Mouse (Mus musculus) stomach, embryonic 16.5 days (tissue): ENCODE data around the gene Gatd1. TPM values are rescaled to one million over a fixed set of nuclear protein-coding genes. Genes with fewer than 3 reads are reported as not detected.
A peak's percentile ranks its signal among the peaks of the same experiment; 100 is the strongest.

Experiments
- ATAC-seq: fragments of 200-750 bp; cut with Nextera tagmentation; 2 replicates; pipeline ENCODE4 v1.8.0; 2017; ENCODE audit warnings: moderate number of reproducible peaks, moderate TSS enrichment; ENCODE audit not compliant: insufficient read depth, low FRiP score
- H3K27ac ChIP-seq: fragments of 300-500 bp; sonication (generic); 2 replicates; pipeline ENCODE4 v1.5.1; 2014; ENCODE audit warnings: low read length
- H3K27me3 ChIP-seq: fragments of 300-500 bp; sonication (generic); 2 replicates; pipeline ENCODE4 v1.6.1; 2014; ENCODE audit warnings: low read length, control low read depth, mixed read lengths; ENCODE audit not compliant: control insufficient read depth, insufficient read depth
- H3K36me3 ChIP-seq: fragments of 300-500 bp; sonication (generic); 2 replicates; pipeline ENCODE4 v1.6.1; 2014; ENCODE audit warnings: low read length; ENCODE audit not compliant: control insufficient read depth, insufficient read depth
- H3K4me1 ChIP-seq: fragments of 300-500 bp; sonication (generic); 2 replicates; pipeline ENCODE4 v1.6.1; 2014; ENCODE audit warnings: low read length, control low read depth, mixed read lengths; ENCODE audit not compliant: control insufficient read depth, insufficient read depth
- H3K4me2 ChIP-seq: fragments of 300-500 bp; sonication (generic); 2 replicates; pipeline ENCODE4 v1.6.1; 2014; ENCODE audit warnings: low read depth, low read length, mixed read lengths
- H3K4me3 ChIP-seq: fragments of 300-500 bp; sonication (generic); replicated peaks from 2 replicates; pipeline ENCODE4 v1.5.1; 2014; ENCODE audit warnings: mild to moderate bottlenecking, low read length
- H3K9ac ChIP-seq: fragments of 300-500 bp; sonication (generic); 2 replicates; pipeline ENCODE4 v1.6.1; 2014; ENCODE audit warnings: low read length
- H3K9me3 ChIP-seq: fragments of 300-500 bp; sonication (generic); replicated peaks from 2 replicates; pipeline ENCODE4 v1.6.1; 2016; ENCODE audit warnings: low read length, control low read depth; ENCODE audit not compliant: control insufficient read depth
- WGBS: fragments of 180-500 bp; shearing (Covaris S2); extraction: QIAGEN DNeasy Blood & Tissue Kit; methylation state at CpG from one replicate; pipeline ENCODE4 v1.1.7; 2014; 5-methylcytosine and 5-hydroxymethylcytosine counted together
- polyA plus RNA-seq: library from polyadenylated mRNA; unstranded; fragments of >200 nt; fragmentation: Nextera tagmentation; extraction: Ambion mirVana; gene quantifications from 2 replicates; pipeline ENCODE4 v1.2.1, GENCODE M21; 2015

Gene Gatd1
- polyA plus RNA-seq, 1 experiment from 2014 or later: 45.8 TPM

DNA sequence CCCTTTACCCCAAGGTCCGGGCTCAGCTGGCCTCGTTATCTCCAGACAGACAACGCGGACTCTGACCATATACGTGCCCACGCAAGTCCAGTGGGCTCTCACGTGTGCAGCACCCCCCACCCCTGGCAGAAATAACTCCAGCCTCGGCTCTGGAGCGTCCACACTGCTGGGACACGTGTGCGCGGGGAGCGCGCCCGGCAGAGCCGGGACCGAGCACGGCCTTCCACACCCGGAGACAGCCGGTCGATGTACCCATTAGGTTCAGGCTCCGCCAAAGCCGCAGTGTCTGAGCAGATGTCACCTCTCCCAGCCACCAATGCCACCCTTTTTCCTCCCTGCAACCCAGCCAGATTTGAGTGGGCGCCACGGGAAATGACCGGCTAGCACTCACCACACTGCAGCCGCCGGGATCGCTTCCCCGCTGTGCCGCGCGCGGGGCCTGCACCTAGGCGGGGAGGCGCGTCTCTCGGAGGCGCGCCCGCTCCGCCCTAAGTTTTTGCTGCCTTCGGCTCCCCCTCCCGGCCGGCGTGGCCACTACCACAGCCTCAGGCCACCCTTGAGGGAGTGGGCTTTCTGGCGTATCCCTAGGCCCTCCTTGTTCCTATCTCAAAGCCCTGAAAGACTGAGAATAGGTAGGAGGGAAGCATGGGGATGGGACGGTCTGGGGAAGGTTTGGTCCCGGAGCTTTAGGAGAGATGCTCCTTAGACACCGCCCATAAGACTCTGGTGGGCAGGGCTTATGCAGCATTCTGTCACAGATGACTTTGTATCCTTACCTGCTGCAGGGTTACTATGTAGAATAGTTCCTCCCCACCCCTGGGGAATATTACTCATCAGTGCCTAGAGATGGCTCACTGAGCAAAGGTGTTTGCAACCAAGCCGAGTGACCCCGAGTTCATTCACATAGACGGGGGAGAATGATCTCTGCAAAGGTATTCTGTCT lies 23.5 kb upstream of the Gatd1 start, which contains the start of gene Slc25a22:
Gene Slc25a22 (minus strand): TSS at position 715 of the 943 bp plus-strand sequence.
- Histone ChIP-seq H3K36me3 (no peaks in the 10 kb centered on the region), H3K4me1 (peaks cover 35% of the 10 kb centered on the region), H3K4me3 (peak within 1 kb of the TSS; percentile 70), H3K27me3 (no peaks in the 10 kb centered on the region), H3K27ac (peak within 1 kb of the TSS; percentile 54; the same call in 1 of the 2 replicates), H3K9me3 (no peaks in the 10 kb centered on the region), H3K9ac (peak within 1 kb of the TSS; percentile 82), H3K4me2 (peak within 1 kb of the TSS; percentile 90)
- ATAC-seq: peak; percentile 80
- 6% methylated on average over 53 of the region's 53 CpGs for WGBS

DNA sequence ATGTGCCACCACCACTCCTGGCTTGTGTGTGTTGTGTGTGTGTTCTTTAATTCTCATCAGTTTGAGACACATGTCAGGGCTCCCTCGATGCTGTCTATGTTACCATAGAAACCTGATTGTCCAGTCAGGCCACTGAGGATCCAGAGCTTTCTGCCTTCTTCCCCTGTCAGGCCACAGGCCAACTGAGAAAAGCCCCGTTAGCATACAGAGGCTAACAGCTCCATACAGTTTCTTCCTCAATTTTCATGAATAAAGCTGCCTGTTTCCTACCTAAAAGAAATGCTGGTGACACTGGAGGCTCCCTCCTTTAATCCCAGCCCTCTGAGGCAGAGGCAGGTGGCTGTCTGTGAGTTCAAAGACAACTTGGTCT lies 22.6 kb upstream of the Gatd1 start:
- ATAC-seq: no peak
- Histone ChIP-seq H3K4me1 (peaks cover 30% of the 10 kb centered on the region), H3K9me3 (no peaks in the 10 kb centered on the region), H3K9ac (peak overlapping the region; percentile 82), H3K4me2 (peak overlapping the region; percentile 90), H3K36me3 (no peaks in the 10 kb centered on the region), H3K27ac (no peak overlapping the region), H3K27me3 (no peaks in the 10 kb centered on the region), H3K4me3 (peak overlapping the region; percentile 70; the same call in 1 of the 2 replicates)
- WGBS: 63% methylated on average over 2 of the region's 2 CpGs

DNA sequence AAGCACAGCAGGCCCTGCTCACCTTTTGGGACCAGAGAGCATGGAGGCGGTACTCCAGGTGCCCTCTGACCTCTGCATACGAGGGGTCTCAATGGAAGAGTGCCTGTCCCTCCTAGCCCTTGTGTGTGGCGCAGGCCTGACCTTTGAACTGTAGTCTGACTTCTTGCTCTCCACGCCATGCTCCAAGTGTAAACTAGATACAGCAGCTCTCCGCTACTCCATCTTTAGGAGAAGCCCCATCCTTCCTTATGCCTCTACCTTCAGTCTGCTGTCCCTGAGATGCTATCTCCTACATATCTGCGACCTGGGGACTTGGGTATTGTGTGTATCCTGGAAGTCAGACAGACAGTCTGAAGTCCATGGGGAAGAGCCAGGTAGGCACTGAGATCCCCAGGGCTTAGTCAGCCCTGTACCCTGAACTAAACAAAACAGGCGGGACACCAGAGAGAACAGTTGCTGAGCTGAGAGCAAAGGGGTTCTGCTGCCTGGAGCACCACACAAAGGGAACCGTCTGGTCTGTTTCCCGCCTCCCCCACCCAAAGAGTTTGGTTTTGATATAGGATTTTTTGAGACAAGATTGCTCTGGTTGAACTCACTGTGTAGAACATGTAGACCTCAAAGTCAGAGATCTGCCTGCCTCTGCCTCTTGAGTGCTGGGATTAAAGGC lies 22.1 kb upstream of the Gatd1 start:
- no peak overlapping the region for H3K27ac ChIP-seq
- peak overlapping the region; percentile 67 for H3K4me2 ChIP-seq
- no peaks in the 10 kb centered on the region for H3K9me3 ChIP-seq
- no peaks in the 10 kb centered on the region for H3K27me3 ChIP-seq
- H3K9ac ChIP-seq: no peak overlapping the region
- H3K36me3 ChIP-seq: no peaks in the 10 kb centered on the region
- peaks cover 29% of the 10 kb centered on the region for H3K4me1 ChIP-seq
- no peak for ATAC-seq
- WGBS: 80% methylated on average over 9 of the region's 9 CpGs
- no peak overlapping the region for H3K4me3 ChIP-seq

- peaks cover 24% of the 10 kb centered on the region for H3K4me1 ChIP-seq
- H3K9me3 ChIP-seq: no peaks in the 10 kb centered on the region
- 3% methylated on average over 17 of the region's 17 CpGs for WGBS
- no peaks in the 10 kb centered on the region for H3K36me3 ChIP-seq
- no peaks in the 10 kb centered on the region for H3K27me3 ChIP-seq
- peak overlapping the region; percentile 67 for H3K4me2 ChIP-seq
- peak; percentile 31; the same call in 1 of the 2 replicates for ATAC-seq
- peak overlapping the region; percentile 74 for H3K9ac ChIP-seq
- peak overlapping the region; percentile 35; the same call in 1 of the 2 replicates for H3K27ac ChIP-seq
- H3K4me3 ChIP-seq: peak overlapping the region; percentile 54
Observed at GRCm38 (mm10) chr7:141435129-141435855, 21.4 kb upstream of the Gatd1 start.

- peak overlapping the region; percentile 35; the same call in 1 of the 2 replicates for H3K27ac ChIP-seq
- WGBS: 17% methylated on average over 8 of the region's 8 CpGs
- peaks cover 27% of the 10 kb centered on the region for H3K4me1 ChIP-seq
- H3K4me2 ChIP-seq: peak overlapping the region; percentile 67
- ATAC-seq: no peak
- no peaks in the 10 kb centered on the region for H3K27me3 ChIP-seq
- H3K9ac ChIP-seq: peak overlapping the region; percentile 74
- H3K36me3 ChIP-seq: no peaks in the 10 kb centered on the region
- peak overlapping the region; percentile 54 for H3K4me3 ChIP-seq
- no peaks in the 10 kb centered on the region for H3K9me3 ChIP-seq
Observed at GRCm38 (mm10) chr7:141434464-141434863, 20.5 kb upstream of the Gatd1 start.

GRCm38 (mm10) chr7:141433517-141434400 lies 19.8 kb upstream of the Gatd1 start:
- Histone ChIP-seq H3K4me3 (peak overlapping the region; percentile 54), H3K9me3 (no peaks in the 10 kb centered on the region), H3K36me3 (no peaks in the 10 kb centered on the region), H3K4me1 (peaks cover 33% of the 10 kb centered on the region), H3K9ac (peak overlapping the region; percentile 74), H3K27ac (no peak overlapping the region), H3K4me2 (peak overlapping the region; percentile 67), H3K27me3 (no peaks in the 10 kb centered on the region)
- 68% methylated on average over 15 of the region's 15 CpGs for WGBS
- no peak for ATAC-seq

- H3K4me3 ChIP-seq: no peak overlapping the region
- no peak overlapping the region for H3K27ac ChIP-seq
- 0 out of 2 replicates have a peak overlapping the region, but pooled peaks have one; percentile 7 for H3K9ac ChIP-seq
- no peak for ATAC-seq
- H3K36me3 ChIP-seq: no peaks in the 10 kb centered on the region
- no peak overlapping the region for H3K4me2 ChIP-seq
- 81% methylated on average over 6 of the region's 6 CpGs for WGBS
- peaks cover 33% of the 10 kb centered on the region for H3K4me1 ChIP-seq
- H3K9me3 ChIP-seq: no peaks in the 10 kb centered on the region
- H3K27me3 ChIP-seq: no peaks in the 10 kb centered on the region
Observed at GRCm38 (mm10) chr7:141432741-141433516, 19.0 kb upstream of the Gatd1 start.
